Mouse (Mus musculus) myocyte (in vitro differentiated cells): ENCODE data around the gene Mapkapk2.

Source experiments
- CEBPB ChIP-seq: IDR thresholded peaks from 2 replicates; pipeline ENCODE4 v1.6.1; 2011; ENCODE audit warnings: mild to moderate bottlenecking, moderate library complexity; ENCODE audit not compliant: poor library complexity, insufficient read depth, severe bottlenecking
- MAX ChIP-seq: IDR thresholded peaks from one replicate; pipeline ENCODE4 v1.6.1; 2011; ENCODE audit warnings: low read depth, mild to moderate bottlenecking, control low read depth
- MYOG ChIP-seq, 3 experiments: IDR thresholded peaks; one replicate each; pipeline ENCODE4 v1.6.1; 2011; ENCODE audit warnings: control low read depth in 2 of 3, low read depth in 2 of 3, mild to moderate bottlenecking in 2 of 3; ENCODE audit not compliant: insufficient read length in 2 of 3, control insufficient read depth in 1 of 3, insufficient read depth in 1 of 3
- POLR2A ChIP-seq: IDR thresholded peaks from one replicate; pipeline ENCODE4 v1.6.1; 2011; ENCODE audit warnings: low read depth, mild to moderate bottlenecking, control low read depth, moderate library complexity; ENCODE audit not compliant: insufficient read length
- POLR2AphosphoS2 ChIP-seq: IDR thresholded peaks from one replicate; pipeline ENCODE4 v1.6.1; 2011; ENCODE audit warnings: low read depth, control low read depth; ENCODE audit not compliant: insufficient read length
- SRF ChIP-seq: IDR thresholded peaks from one replicate; pipeline ENCODE4 v1.6.1; 2011; ENCODE audit warnings: low read depth; ENCODE audit not compliant: control insufficient read depth, insufficient read length
- TCF12 ChIP-seq: IDR thresholded peaks from one replicate; pipeline ENCODE4 v1.6.1; 2011; ENCODE audit warnings: mild to moderate bottlenecking, control low read depth; ENCODE audit not compliant: poor library complexity, insufficient read depth, severe bottlenecking
- USF1 ChIP-seq: IDR thresholded peaks from one replicate; pipeline ENCODE4 v1.6.1; 2011; ENCODE audit warnings: low read depth, mild to moderate bottlenecking, control low read depth, moderate library complexity

DNA sequence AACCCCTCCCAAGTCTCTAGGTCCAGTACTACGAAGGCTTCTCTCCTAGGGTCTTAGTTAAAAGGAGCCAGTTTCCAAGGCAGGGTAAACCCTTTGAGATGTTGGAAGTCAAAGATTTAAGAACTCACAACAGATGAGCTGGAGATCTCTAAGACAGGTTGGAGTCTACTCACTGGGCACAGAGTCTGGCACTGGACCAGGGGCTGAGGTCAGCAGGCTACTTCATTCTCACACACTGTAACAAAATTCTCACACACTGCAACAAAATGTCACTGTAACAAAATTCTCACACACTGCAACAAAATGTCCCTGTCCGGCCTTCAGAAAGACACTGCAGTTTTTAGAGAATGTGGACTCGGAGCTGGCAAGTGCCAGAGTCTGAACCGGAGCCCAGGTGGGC lies 54.0 kb downstream of the Mapkapk2 start:
- no peak for TF ChIP-seq POLR2A
- no peak for TF ChIP-seq MAX
- no peak for TF ChIP-seq MYOG (IDR thresholded peaks at IDR 0.05; ENCODE audit: control insufficient read depth in 1 of 3, insufficient read depth in 1 of 3, insufficient read length in 2 of 3, low read depth in 2 of 3)
- no peak for TF ChIP-seq POLR2AphosphoS2
- no peak for TF ChIP-seq CEBPB
- TF ChIP-seq USF1, result no peak
- TF ChIP-seq TCF12, result no peak
- no peak for TF ChIP-seq SRF
